In genomic region chr15:83155672-83156419, GRCm38 (mm10) we compare ENCODE assay signal across 13 mouse cellular contexts. TPM values are rescaled to one million over a fixed set of nuclear protein-coding genes. Genes with fewer than 3 reads are reported as not detected.
A peak's percentile ranks its signal among the peaks of the same experiment; 100 is the strongest.
DNase-seq lines count a peak whose midpoint lies in the region; ATAC-seq lines count a peak whose summit lies in the region.
"Had no signal": no experiment of that assay in that cellular context is flagged by ENCODE, and none has a peak within 500 bp of the region (broad histone marks: within the 10 kb centered on the region; RNA-seq: fewer than 3 reads in every experiment).

No protein-coding gene starts in this region.

- H3K9me3 ChIP-seq in embryonic facial prominence, embryonic 13.5 days: no peaks in the 10 kb centered on the region
- no peaks in the 10 kb centered on the region for H3K9me3 ChIP-seq in embryonic facial prominence, embryonic 10.5 days
- H3K9me3 ChIP-seq in liver, embryonic 12.5 days (replicated peaks): no peaks in the 10 kb centered on the region
- no peaks in the 10 kb centered on the region for H3K9me3 ChIP-seq in liver, embryonic 11.5 days (ENCODE audit: control insufficient read depth, low read length)
- H3K9me3 ChIP-seq in kidney, embryonic 15.5 days (replicated peaks): no peaks in the 10 kb centered on the region

- WGBS in embryonic facial prominence, embryonic 13.5 days: 48% methylated on average over 6 of the region's 6 CpGs
- WGBS in embryonic facial prominence, embryonic 10.5 days: 55% methylated on average over 6 of the region's 6 CpGs
- 57% methylated on average over 6 of the region's 6 CpGs for WGBS in liver, embryonic 12.5 days (ENCODE audit: insufficient replicate concordance)
- WGBS in liver, embryonic 11.5 days: 78% methylated on average over 6 of the region's 6 CpGs
- 69% methylated on average over 6 of the region's 6 CpGs for WGBS in kidney, embryonic 15.5 days

- H3K4me3 ChIP-seq in embryonic facial prominence, embryonic 13.5 days: no peak overlapping the region
- no peak overlapping the region for H3K4me3 ChIP-seq in embryonic facial prominence, embryonic 10.5 days
- no peak overlapping the region for H3K4me3 ChIP-seq in liver, embryonic 12.5 days
- no peak overlapping the region for H3K4me3 ChIP-seq in liver, embryonic 11.5 days (ENCODE audit: low read depth, low read length)
- H3K4me3 ChIP-seq in kidney, embryonic 15.5 days (replicated peaks): no peak overlapping the region

- no peak overlapping the region for H3K4me2 ChIP-seq in embryonic facial prominence, embryonic 13.5 days
- no peak overlapping the region for H3K4me2 ChIP-seq in liver, embryonic 12.5 days
- H3K4me2 ChIP-seq in liver, embryonic 11.5 days: no peak overlapping the region
- no peak overlapping the region for H3K4me2 ChIP-seq in kidney, embryonic 15.5 days
- H3K4me2 ChIP-seq: lung, embryonic 14.5 days had no signal

- no peaks in the 10 kb centered on the region for H3K27me3 ChIP-seq in embryonic facial prominence, embryonic 13.5 days
- no peaks in the 10 kb centered on the region for H3K27me3 ChIP-seq in embryonic facial prominence, embryonic 10.5 days (replicated peaks; ENCODE audit: low read depth, poor library complexity, severe bottlenecking)
- H3K27me3 ChIP-seq in liver, embryonic 12.5 days (replicated peaks): no peaks in the 10 kb centered on the region
- no peaks in the 10 kb centered on the region for H3K27me3 ChIP-seq in liver, embryonic 11.5 days (replicated peaks; ENCODE audit: control insufficient read depth, insufficient read depth, low read length)
- H3K27me3 ChIP-seq in kidney, embryonic 15.5 days: no peaks in the 10 kb centered on the region

- H3K27ac ChIP-seq in embryonic facial prominence, embryonic 13.5 days: no peak overlapping the region; the same call in 1 of the 2 replicates
- no peak overlapping the region; the same call in 1 of the 2 replicates for H3K27ac ChIP-seq in embryonic facial prominence, embryonic 10.5 days (replicated peaks)
- peak overlapping the region; percentile 23; the same call in 1 of the 2 replicates for H3K27ac ChIP-seq in liver, embryonic 12.5 days
- H3K27ac ChIP-seq in liver, embryonic 11.5 days (ENCODE audit: low read depth, low read length): no peak overlapping the region
- peak overlapping the region; percentile 54; the same call in 1 of the 2 replicates for H3K27ac ChIP-seq in kidney, embryonic 15.5 days

- ATAC-seq in embryonic facial prominence, embryonic 13.5 days (ENCODE audit: insufficient number of reproducible peaks, insufficient read depth, low FRiP score, low TSS enrichment, low read depth): no peak
- no peak for ATAC-seq in liver, embryonic 12.5 days
- no peak for ATAC-seq in liver, embryonic 11.5 days (replicated peaks; ENCODE audit: low FRiP score)
- ATAC-seq in kidney, embryonic 15.5 days (replicated peaks; ENCODE audit: low FRiP score): 0 out of 2 replicates have a peak, but pooled peaks have one; percentile 2

- DNase-seq in embryonic facial prominence, embryonic 10.5 days (ENCODE audit: low spot score): no peak
- DNase-seq in liver, embryonic 11.5 days (ENCODE audit: low spot score): no peak
- peak; percentile 63 for DNase-seq in adrenal gland, adult 8-10 months
- no peak for DNase-seq in layer of hippocampus, postnatal 14 days (ENCODE audit: low spot score in 2 of 2)
- no peak for DNase-seq in heart, adult 18-20 months
- DNase-seq: cerebellum, postnatal 25 days; heart, adult 11 months; heart, postnatal 10 days; lung, embryonic 14.5 days; retina, postnatal 1 day had no signal

- H3K36me3 ChIP-seq in embryonic facial prominence, embryonic 13.5 days: peaks cover 66% of the 10 kb centered on the region
- peaks cover 70% of the 10 kb centered on the region for H3K36me3 ChIP-seq in embryonic facial prominence, embryonic 10.5 days (replicated peaks)
- peaks cover 83% of the 10 kb centered on the region for H3K36me3 ChIP-seq in liver, embryonic 12.5 days
- peaks cover 30% of the 10 kb centered on the region for H3K36me3 ChIP-seq in liver, embryonic 11.5 days (ENCODE audit: control insufficient read depth, insufficient read depth, low read length)
- H3K36me3 ChIP-seq in kidney, embryonic 15.5 days: peaks cover 52% of the 10 kb centered on the region

- peak overlapping the region; percentile 44; the same call in 1 of the 2 replicates for H3K9ac ChIP-seq in embryonic facial prominence, embryonic 13.5 days
- no peak overlapping the region for H3K9ac ChIP-seq in liver, embryonic 12.5 days
- H3K9ac ChIP-seq in liver, embryonic 11.5 days (ENCODE audit: low read depth, low read length): no peak overlapping the region
- H3K9ac ChIP-seq in kidney, embryonic 15.5 days: no peak overlapping the region
- H3K9ac ChIP-seq: lung, embryonic 14.5 days had no signal

- H3K4me1 ChIP-seq in embryonic facial prominence, embryonic 13.5 days: peaks cover 3% of the 10 kb centered on the region; the same call in 1 of the 2 replicates
- peaks cover 6% of the 10 kb centered on the region for H3K4me1 ChIP-seq in embryonic facial prominence, embryonic 10.5 days
- peaks cover 26% of the 10 kb centered on the region for H3K4me1 ChIP-seq in liver, embryonic 12.5 days
- H3K4me1 ChIP-seq in liver, embryonic 11.5 days (replicated peaks; ENCODE audit: control insufficient read depth, insufficient read depth, low read length): no peaks in the 10 kb centered on the region
- H3K4me1 ChIP-seq in kidney, embryonic 15.5 days: 0 out of 2 replicates have a peak, but pooled peaks cover 4% of the 10 kb centered on the region

RNA-seq across cellular contexts. Expression of gene Poldip3, which starts 6.7 kb away (rescaled TPM):
- 155 TPM in 2 replicates for polyA plus RNA-seq in embryonic facial prominence, embryonic 13.5 days (2015; fragmentation: Nextera tagmentation; extraction: Ambion mirVana)
- 181 and 182 TPM in 2 replicates for polyA plus RNA-seq in embryonic facial prominence, embryonic 10.5 days (2016; fragmentation: Nextera tagmentation; extraction: Ambion mirVana)
- polyA plus RNA-seq in liver, embryonic 12.5 days (2016; fragmentation: Nextera tagmentation; extraction: Ambion mirVana): 83.0 and 86.7 TPM in 2 replicates
- polyA plus RNA-seq in liver, embryonic 11.5 days (2014; fragmentation: Nextera tagmentation; extraction: Ambion mirVana): 117 and 127 TPM in 2 replicates
- total RNA-seq in adrenal gland, adult 8-10 months (2022): 100 to 1,000 TPM; 105 to 127 (median 117) TPM
- 144 and 148 TPM in 2 replicates for polyA plus RNA-seq in kidney, embryonic 15.5 days (2015; fragmentation: Nextera tagmentation; extraction: Ambion mirVana)
- total RNA-seq in layer of hippocampus, postnatal 14 days (2021): 10 to 100 TPM; 85.8 to 87.6 TPM
- 10 to 100 TPM; 23.1 to 26.2 TPM for total RNA-seq in heart, adult 18-20 months (2021)

RNA-seq across cellular contexts. Expression of gene Cyb5r3, which starts 16.5 kb away (rescaled TPM):
- polyA plus RNA-seq in embryonic facial prominence, embryonic 13.5 days (2015; fragmentation: Nextera tagmentation; extraction: Ambion mirVana): 116 and 118 TPM in 2 replicates
- polyA plus RNA-seq in embryonic facial prominence, embryonic 10.5 days (2016; fragmentation: Nextera tagmentation; extraction: Ambion mirVana): 194 and 204 TPM in 2 replicates
- 151 and 172 TPM in 2 replicates for polyA plus RNA-seq in liver, embryonic 12.5 days (2016; fragmentation: Nextera tagmentation; extraction: Ambion mirVana)
- polyA plus RNA-seq in liver, embryonic 11.5 days (2014; fragmentation: Nextera tagmentation; extraction: Ambion mirVana): 210 and 219 TPM in 2 replicates
- total RNA-seq in adrenal gland, adult 8-10 months (2022): 100 to 1,000 TPM; 296 to 432 (median 354) TPM
- 150 and 166 TPM in 2 replicates for polyA plus RNA-seq in kidney, embryonic 15.5 days (2015; fragmentation: Nextera tagmentation; extraction: Ambion mirVana)
- total RNA-seq in layer of hippocampus, postnatal 14 days (2021): 10 to 100 TPM; 80.9 to 89.8 TPM
- total RNA-seq in heart, adult 18-20 months (2021): 10 to 100 TPM; 83.9 to 93.0 TPM

RNA-seq across cellular contexts. Expression of gene Rrp7a, which starts 33.2 kb away (rescaled TPM):
- 53.8 and 67.7 TPM in 2 replicates for polyA plus RNA-seq in embryonic facial prominence, embryonic 13.5 days (2015; fragmentation: Nextera tagmentation; extraction: Ambion mirVana)
- polyA plus RNA-seq in embryonic facial prominence, embryonic 10.5 days (2016; fragmentation: Nextera tagmentation; extraction: Ambion mirVana): 87.2 and 90.4 TPM in 2 replicates
- 36.5 and 42.3 TPM in 2 replicates for polyA plus RNA-seq in liver, embryonic 12.5 days (2016; fragmentation: Nextera tagmentation; extraction: Ambion mirVana)
- polyA plus RNA-seq in liver, embryonic 11.5 days (2014; fragmentation: Nextera tagmentation; extraction: Ambion mirVana): 71.1 and 77.6 TPM in 2 replicates
- total RNA-seq in adrenal gland, adult 8-10 months (2022): 100 to 1,000 TPM; 100 to 115 (median 102) TPM
- 61.4 and 74.3 TPM in 2 replicates for polyA plus RNA-seq in kidney, embryonic 15.5 days (2015; fragmentation: Nextera tagmentation; extraction: Ambion mirVana)
- total RNA-seq in layer of hippocampus, postnatal 14 days (2021): 100 to 1,000 TPM; 128 to 133 TPM
- total RNA-seq in heart, adult 18-20 months (2021): 10 to 100 TPM; 28.6 to 37.9 TPM

Comparison
In these comparisons a context has a peak if more than half of its experiments do, and no peak if none do; other contexts are left out.
1. H3K27ac ChIP-seq: peak in liver, embryonic 12.5 days (single experiment) and kidney, embryonic 15.5 days (single experiment); none in embryonic facial prominence, embryonic 13.5 days (single experiment), embryonic facial prominence, embryonic 10.5 days (single experiment) and liver, embryonic 11.5 days (single experiment).